Comparison of ENCODE assay signal across 20 mouse cellular contexts in genomic region chr4:63567712-63568390, GRCm38 (mm10). TPM values are rescaled to one million over a fixed set of nuclear protein-coding genes. Genes with fewer than 3 reads are reported as not detected.
"Had no signal": no experiment of that assay in that cellular context is flagged by ENCODE, and none has a peak within 500 bp of the region (broad histone marks: within the 10 kb centered on the region; RNA-seq: fewer than 3 reads in every experiment).

No protein-coding gene starts in this region.

- H3K9ac ChIP-seq: liver, embryonic 14.5 days; midbrain, embryonic 13.5 days; stomach, embryonic 15.5 days had no signal

- ATAC-seq: lung, postnatal 0 days; midbrain, embryonic 13.5 days had no signal

- H3K9me3 ChIP-seq: midbrain, embryonic 13.5 days; stomach, embryonic 15.5 days had no signal

- H3K36me3 ChIP-seq: midbrain, embryonic 13.5 days; stomach, embryonic 15.5 days had no signal

- H3K27ac ChIP-seq: layer of hippocampus, adult 2 months; liver, embryonic 14.5 days; midbrain, embryonic 13.5 days; stomach, embryonic 15.5 days had no signal

- H3K4me3 ChIP-seq: layer of hippocampus, adult 2 months; midbrain, embryonic 13.5 days; stomach, embryonic 15.5 days had no signal

- H3K27me3 ChIP-seq: midbrain, embryonic 13.5 days; stomach, embryonic 15.5 days had no signal

- DNase-seq: kidney, postnatal 10 days; kidney, postnatal 4 days; lung, adult 2 months; lung, postnatal 36 days; right cerebral cortex, postnatal 14 days; thymus, adult 2 months; thymus, postnatal 25 days had no signal

- H3K4me2 ChIP-seq: midbrain, embryonic 13.5 days; stomach, embryonic 15.5 days had no signal

- H3K4me1 ChIP-seq: stomach, embryonic 15.5 days had no signal

RNA-seq across cellular contexts. Expression of gene Gm11213, which starts 37.2 kb away (rescaled TPM):
- total RNA-seq: layer of hippocampus, adult 2 months; layer of hippocampus, postnatal 10 days; left cerebral cortex, postnatal 36 days; megakaryocyte progenitor cell, adult 5-6 weeks; midbrain, postnatal 0 days had no signal
- polyA plus RNA-seq: limb, embryonic 14.5 days; liver, embryonic 14.5 days; lung, adult 2 months; lung, postnatal 0 days; midbrain, embryonic 13.5 days; midbrain, postnatal 0 days; neural tube, embryonic 14.5 days; spleen, adult 2 months; stomach, embryonic 15.5 days; thymus, adult 2 months; urinary bladder, adult 2 months had no signal

RNA-seq across cellular contexts. Expression of gene Tex48, which starts 54.4 kb away (rescaled TPM):
- total RNA-seq: layer of hippocampus, adult 2 months; layer of hippocampus, postnatal 10 days; left cerebral cortex, postnatal 36 days; megakaryocyte progenitor cell, adult 5-6 weeks; midbrain, postnatal 0 days had no signal
- polyA plus RNA-seq: limb, embryonic 14.5 days; liver, embryonic 14.5 days; lung, adult 2 months; lung, postnatal 0 days; midbrain, embryonic 13.5 days; midbrain, postnatal 0 days; neural tube, embryonic 14.5 days; spleen, adult 2 months; stomach, embryonic 15.5 days; urinary bladder, adult 2 months had no signal
